Mouse (Mus musculus) bone marrow macrophage, adult 2 months (primary cell): ENCODE measurements around the gene Ascl1.

Experiments used
- CTCF ChIP-seq: IDR thresholded peaks from 2 replicates; pipeline ENCODE4 v1.5.1; 2012; ENCODE audit warnings: low read depth, mild to moderate bottlenecking, low read length, moderate library complexity
- POLR2A ChIP-seq: IDR thresholded peaks from 2 replicates; pipeline ENCODE4 v1.6.1; 2012; ENCODE audit warnings: mild to moderate bottlenecking, low read depth, low read length, borderline replicate concordance

DNA sequence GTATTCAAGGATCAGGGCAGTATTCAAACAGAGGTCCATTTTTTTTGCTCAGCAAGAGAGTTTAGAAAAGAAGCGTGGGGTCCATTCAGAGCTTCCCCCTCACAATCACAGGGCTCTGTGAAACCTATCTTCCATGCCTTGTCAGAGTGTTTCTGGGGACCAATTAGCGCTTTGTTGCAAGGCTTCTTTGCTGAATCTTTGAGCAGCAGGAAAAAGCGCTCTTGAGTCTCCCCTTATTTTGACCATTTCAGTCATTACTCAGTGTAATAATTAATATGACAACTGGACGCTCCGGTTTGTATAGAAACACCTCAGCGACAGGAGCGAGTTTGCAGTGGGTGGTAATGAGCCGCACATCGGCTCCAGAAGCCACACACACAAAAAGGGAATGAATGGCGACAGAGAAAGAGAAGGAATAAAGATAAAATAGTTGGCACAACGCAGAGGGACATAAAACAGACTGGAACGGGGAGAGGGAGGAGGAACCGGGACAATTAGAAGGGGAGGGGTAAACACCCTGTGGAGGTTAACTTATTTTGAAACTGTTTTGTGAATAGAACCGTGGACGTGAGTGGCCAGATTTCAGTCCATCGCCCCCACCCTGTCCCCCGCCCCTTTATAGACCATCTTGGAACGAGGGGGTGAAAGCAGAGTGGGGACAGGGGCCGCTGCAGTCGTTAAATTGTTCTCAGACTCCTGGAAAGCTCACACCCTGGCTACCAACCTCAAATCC, 7.6 kb upstream of the Ascl1 start:
- no peak for TF ChIP-seq CTCF
- TF ChIP-seq POLR2A: no peak
